Mouse (Mus musculus): ENCODE data around the gene B4galt2. TPM values are rescaled to one million over a fixed set of nuclear protein-coding genes. Genes with fewer than 3 reads are reported as not detected.
A peak's percentile ranks its signal among the peaks of the same experiment; 100 is the strongest.

The B4galt2 gene
- total and polyA plus RNA-seq, 3 experiments = 0.08 to 0.19 TPM; not detected in 1

DNA sequence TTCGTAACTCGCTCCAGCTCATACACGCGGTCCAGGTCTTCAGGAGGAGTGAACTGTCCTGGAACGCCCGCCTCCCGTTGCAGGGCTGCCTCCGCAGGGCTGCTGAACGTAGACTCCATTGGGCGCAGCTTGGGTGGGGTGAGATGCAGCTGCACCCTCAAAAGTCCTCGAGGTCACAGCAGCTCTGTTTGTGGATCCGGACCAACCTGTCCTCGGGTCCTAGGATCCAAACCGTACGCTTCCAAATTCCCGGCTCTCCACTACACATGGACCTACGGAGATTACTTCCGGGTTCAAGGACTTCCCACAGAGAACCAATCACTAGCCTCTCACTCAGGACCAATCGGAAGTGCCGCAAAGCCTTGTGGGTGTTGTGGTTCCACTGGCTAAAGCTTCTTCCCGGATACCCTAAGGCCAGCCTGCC is 8.5 kb upstream of the B4galt2 start, which contains the start of gene Dph2:
Gene Dph2 (minus strand): TSS at position 295 of the 424 bp plus-strand sequence.
- peak within 1 kb of the TSS; percentile 79 for H3K9ac ChIP-seq (ENCODE audit: control insufficient read depth, low read depth, low read length, poor library complexity, severe bottlenecking)
- peak; percentile 91 for TF ChIP-seq KAT2A (conservative IDR thresholded peaks at IDR 0.05; ENCODE audit: low read depth, low read length)
- no peak for TF ChIP-seq GABPA (IDR thresholded peaks at IDR 0.05; ENCODE audit: low read depth, low read length)
- TF ChIP-seq MAX (IDR thresholded peaks at IDR 0.05; ENCODE audit: low read length) = peak; percentile 85
- peak; percentile 92 for TF ChIP-seq MYC (IDR thresholded peaks at IDR 0.05; ENCODE audit: low read depth, low read length)
- TF ChIP-seq POLR2A (IDR thresholded peaks at IDR 0.05; ENCODE audit: control insufficient read depth in 1 of 2, insufficient read depth in 1 of 2, low read depth in 1 of 2, low read length in 2 of 2, poor library complexity in 1 of 2) = peak; percentile 72 to 92; a peak in 3 of 4 replicates
- TF ChIP-seq ELF1 (IDR thresholded peaks at IDR 0.05; ENCODE audit: low read depth, low read length) = peak; percentile 96
- no peak for TF ChIP-seq MEF2A (IDR thresholded peaks at IDR 0.05; ENCODE audit: extremely low read depth, insufficient replicate concordance, low read depth, low read length, poor library complexity, severe bottlenecking)
- peak; percentile 98 for TF ChIP-seq SIN3A (IDR thresholded peaks at IDR 0.05; ENCODE audit: low read length)
- peak; percentile 59; the same call in 1 of the 2 replicates for TF ChIP-seq TBP (IDR thresholded peaks at IDR 0.05; ENCODE audit: low read depth, low read length)
- peak; percentile 72 for TF ChIP-seq NELFE (IDR thresholded peaks at IDR 0.05; ENCODE audit: low read depth, low read length)
- TF ChIP-seq CTCF (IDR thresholded peaks at IDR 0.05 in 2 of 3, conservative IDR thresholded peaks at IDR 0.05 in 1 of 3; ENCODE audit: control insufficient read depth in 1 of 3, insufficient read depth in 1 of 3, low read depth in 2 of 3, low read length in 3 of 3, poor library complexity in 1 of 3, severe bottlenecking in 1 of 3) = no peak
- peak; percentile 99 for TF ChIP-seq MXI1 (IDR thresholded peaks at IDR 0.05; ENCODE audit: low read depth, low read length)
- TF ChIP-seq HCFC1 (IDR thresholded peaks at IDR 0.05; ENCODE audit: low read depth, low read length) = peak; percentile 98
- H3K9me3 ChIP-seq (replicated peaks; ENCODE audit: insufficient read depth, low read length) = no peaks in the 10 kb centered on the region
- peaks cover 13% of the 10 kb centered on the region for H3K79me2 ChIP-seq (ENCODE audit: control insufficient read depth, insufficient read depth, low read length, poor library complexity)
- peak; percentile 95 for DNase-seq (ENCODE audit: low read depth, low spot score)
- H3K27me3 ChIP-seq (ENCODE audit: control insufficient read depth in 1 of 2, insufficient read depth in 2 of 2, low read length in 2 of 2) = no peaks in the 10 kb centered on the region
- H3K36me3 ChIP-seq (ENCODE audit: control insufficient read depth in 1 of 2, insufficient read depth in 2 of 2, low read length in 2 of 2) = no peaks in the 10 kb centered on the region
- H3K4me3 ChIP-seq (ENCODE audit: control insufficient read depth in 1 of 2, insufficient read depth in 1 of 2, low read depth in 2 of 2, low read length in 2 of 2) = peak within 1 kb of the TSS; percentile 88 to 91
- peaks cover 0 to 4% of the 10 kb centered on the region in 2 experiments; a peak in 2 of 4 replicates for H3K4me1 ChIP-seq (ENCODE audit: control insufficient read depth in 1 of 2, insufficient read depth in 2 of 2, low read length in 2 of 2)
- 0 out of 2 replicates have a peak within 1 kb of the TSS, but pooled peaks have one; percentile 17 for H3K27ac ChIP-seq (ENCODE audit: control insufficient read depth, low read depth, low read length)

DNA sequence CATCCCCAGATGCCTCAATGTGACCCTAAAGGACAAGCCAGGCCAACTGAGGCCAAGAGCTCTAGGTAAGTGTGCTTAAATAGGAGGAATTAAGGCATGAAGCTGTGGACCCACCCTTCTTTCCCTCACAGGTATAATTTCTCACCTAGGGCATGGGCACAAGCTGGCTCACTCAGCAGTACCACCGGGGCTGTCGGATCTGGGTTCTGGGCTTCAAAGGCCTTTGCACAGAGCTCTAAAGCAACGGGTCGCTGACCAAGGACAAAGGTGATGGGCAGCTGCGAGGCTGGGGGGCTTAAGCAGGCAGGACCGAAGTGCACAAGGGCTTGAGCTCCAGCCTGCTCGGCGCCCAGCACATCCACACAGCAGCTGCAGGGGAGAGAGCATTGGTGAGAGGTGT is 7.5 kb upstream of the B4galt2 start:
- Histone ChIP-seq H3K27me3 (ENCODE audit: control insufficient read depth in 1 of 2, insufficient read depth in 2 of 2, low read length in 2 of 2) (no peaks in the 10 kb centered on the region), H3K4me1 (ENCODE audit: control insufficient read depth in 1 of 2, insufficient read depth in 2 of 2, low read length in 2 of 2) (peaks cover 0 to 11% of the 10 kb centered on the region in 2 experiments; a peak in 3 of 4 replicates), H3K79me2 (ENCODE audit: control insufficient read depth, insufficient read depth, low read length, poor library complexity) (peaks cover 23% of the 10 kb centered on the region), H3K9me3 (replicated peaks; ENCODE audit: insufficient read depth, low read length) (no peaks in the 10 kb centered on the region), H3K27ac (ENCODE audit: control insufficient read depth, low read depth, low read length) (no peak overlapping the region), H3K36me3 (ENCODE audit: control insufficient read depth in 1 of 2, insufficient read depth in 2 of 2, low read length in 2 of 2) (no peaks in the 10 kb centered on the region; a peak in 1 of 4 replicates), H3K9ac (ENCODE audit: control insufficient read depth, low read depth, low read length, poor library complexity, severe bottlenecking) (peak overlapping the region; percentile 79), H3K4me3 (ENCODE audit: control insufficient read depth in 1 of 2, insufficient read depth in 1 of 2, low read depth in 2 of 2, low read length in 2 of 2) (peak overlapping the region; percentile 88 to 91; a peak in 3 of 4 replicates)
- no peak for DNase-seq (ENCODE audit: low read depth, low spot score)
- TF ChIP-seq ZKSCAN1 (IDR thresholded peaks at IDR 0.05; ENCODE audit: low read depth, low read length) (no peak), SMC3 (IDR thresholded peaks at IDR 0.05; ENCODE audit: low read depth, low read length) (no peak), MYB (IDR thresholded peaks at IDR 0.05; ENCODE audit: low read depth, low read length) (no peak), POLR2AphosphoS2 (IDR thresholded peaks at IDR 0.05; ENCODE audit: low read length) (no peak), MEF2A (IDR thresholded peaks at IDR 0.05; ENCODE audit: extremely low read depth, insufficient replicate concordance, low read depth, low read length, poor library complexity, severe bottlenecking) (no peak), EP300 (IDR thresholded peaks at IDR 0.05; ENCODE audit: low read depth in 1 of 2, low read length in 2 of 2) (no peak), RAD21 (IDR thresholded peaks at IDR 0.05; ENCODE audit: low read depth, low read length) (no peak), USF2 (IDR thresholded peaks at IDR 0.05; ENCODE audit: borderline replicate concordance in 1 of 2, insufficient read depth in 1 of 2, low read depth in 1 of 2, low read length in 2 of 2) (no peak), MAFK (IDR thresholded peaks at IDR 0.05; ENCODE audit: borderline replicate concordance, low read depth, low read length) (no peak), CHD2 (IDR thresholded peaks at IDR 0.05; ENCODE audit: low read length) (no peak), SIN3A (IDR thresholded peaks at IDR 0.05; ENCODE audit: low read length) (no peak), GATA1 (IDR thresholded peaks at IDR 0.05; ENCODE audit: low read depth, low read length) (no peak), BHLHE40 (IDR thresholded peaks at IDR 0.05; ENCODE audit: borderline replicate concordance, low read depth, low read length) (no peak), HCFC1 (IDR thresholded peaks at IDR 0.05; ENCODE audit: low read depth, low read length) (no peak), USF1 (IDR thresholded peaks at IDR 0.05; ENCODE audit: low read depth, low read length) (no peak)
